ENCODE assay signal across 25 mouse cellular contexts in genomic region chr7:122303988-122304387, GRCm38 (mm10). TPM values are rescaled to one million over a fixed set of nuclear protein-coding genes. Genes with fewer than 3 reads are reported as not detected.
DNase-seq lines count a peak whose midpoint lies in the region; ATAC-seq lines count a peak whose summit lies in the region.
"Had no signal": no experiment of that assay in that cellular context is flagged by ENCODE, and none has a peak within 500 bp of the region (broad histone marks: within the 10 kb centered on the region; RNA-seq: fewer than 3 reads in every experiment).

No protein-coding gene starts in this region.

- H3K4me2 ChIP-seq in hindbrain, embryonic 15.5 days = no peak overlapping the region
- H3K4me2 ChIP-seq in hindbrain, embryonic 12.5 days (replicated peaks) = no peak overlapping the region
- H3K4me2 ChIP-seq: embryonic facial prominence, embryonic 13.5 days; forebrain, embryonic 13.5 days; limb, embryonic 15.5 days; lung, embryonic 15.5 days had no signal

- peak; percentile 34; the same call in 1 of the 2 replicates for ATAC-seq in hindbrain, embryonic 15.5 days (ENCODE audit: low FRiP score, low read depth)
- ATAC-seq in hindbrain, embryonic 12.5 days (ENCODE audit: low FRiP score) = no peak
- ATAC-seq: forebrain, embryonic 13.5 days; inflammation-experienced regulatory T-cells, adult 6 months had no signal

- no peak overlapping the region for H3K4me3 ChIP-seq in hindbrain, embryonic 15.5 days
- no peak overlapping the region for H3K4me3 ChIP-seq in hindbrain, embryonic 12.5 days
- H3K4me3 ChIP-seq: embryonic facial prominence, embryonic 13.5 days; erythroblast, embryonic 14.5 days; forebrain, embryonic 13.5 days; gastrocnemius, adult 2 months; limb, embryonic 15.5 days; lung, embryonic 15.5 days had no signal

- no peaks in the 10 kb centered on the region for H3K9me3 ChIP-seq in hindbrain, embryonic 15.5 days
- no peaks in the 10 kb centered on the region for H3K9me3 ChIP-seq in hindbrain, embryonic 12.5 days (replicated peaks)
- H3K9me3 ChIP-seq: embryonic facial prominence, embryonic 13.5 days; forebrain, embryonic 13.5 days; limb, embryonic 15.5 days; lung, embryonic 15.5 days had no signal

- 51% methylated on average over 3 of the region's 3 CpGs for WGBS in hindbrain, embryonic 15.5 days
- 61% methylated on average over 3 of the region's 3 CpGs for WGBS in hindbrain, embryonic 12.5 days

- no peaks in the 10 kb centered on the region for H3K36me3 ChIP-seq in hindbrain, embryonic 15.5 days
- H3K36me3 ChIP-seq in hindbrain, embryonic 12.5 days = no peaks in the 10 kb centered on the region
- H3K36me3 ChIP-seq: embryonic facial prominence, embryonic 13.5 days; limb, embryonic 15.5 days; lung, embryonic 15.5 days had no signal

- H3K27me3 ChIP-seq in hindbrain, embryonic 15.5 days = no peaks in the 10 kb centered on the region
- no peaks in the 10 kb centered on the region for H3K27me3 ChIP-seq in hindbrain, embryonic 12.5 days
- H3K27me3 ChIP-seq: embryonic facial prominence, embryonic 13.5 days; forebrain, embryonic 13.5 days; limb, embryonic 15.5 days; lung, embryonic 15.5 days had no signal

- peak; percentile 95 for DNase-seq in brain, adult 2 months (ENCODE audit: low read depth, low spot score)
- peak; percentile 84 to 86 for DNase-seq in cerebellum, adult 18-20 months
- peak; percentile 80 to 84 for DNase-seq in cerebellum, postnatal 14 days
- no peak for DNase-seq in kidney, postnatal 10 days
- no peak for DNase-seq in spleen, adult 12 weeks (ENCODE audit: low spot score)
- DNase-seq: adrenal gland, postnatal 10 days; embryo, embryonic 11 days; gastrocnemius, adult 2 months; heart, postnatal 4 days; kidney, adult 18-20 months; kidney, postnatal 14 days; layer of hippocampus, postnatal 36 days; lung, postnatal 36 days; midbrain, embryonic 14.5 days; right cerebral cortex, postnatal 25 days; thymus, postnatal 36 days had no signal

- no peak overlapping the region for H3K9ac ChIP-seq in hindbrain, embryonic 15.5 days
- H3K9ac ChIP-seq in hindbrain, embryonic 12.5 days = no peak overlapping the region
- H3K9ac ChIP-seq: embryonic facial prominence, embryonic 13.5 days; forebrain, embryonic 13.5 days; limb, embryonic 15.5 days; liver, embryonic 14.5 days; lung, embryonic 15.5 days had no signal

- peaks cover 4% of the 10 kb centered on the region for H3K4me1 ChIP-seq in hindbrain, embryonic 15.5 days (replicated peaks)
- no peaks in the 10 kb centered on the region for H3K4me1 ChIP-seq in hindbrain, embryonic 12.5 days
- H3K4me1 ChIP-seq: embryonic facial prominence, embryonic 13.5 days; forebrain, embryonic 13.5 days; limb, embryonic 15.5 days; lung, embryonic 15.5 days had no signal

- no peak overlapping the region for H3K27ac ChIP-seq in hindbrain, embryonic 15.5 days (replicated peaks)
- H3K27ac ChIP-seq in hindbrain, embryonic 12.5 days = no peak overlapping the region
- H3K27ac ChIP-seq: embryonic facial prominence, embryonic 13.5 days; forebrain, embryonic 13.5 days; gastrocnemius, adult 2 months; limb, embryonic 15.5 days; liver, embryonic 14.5 days; lung, embryonic 15.5 days had no signal

RNA-seq across cellular contexts. Expression of gene Prkcb, which starts 15.4 kb away (rescaled TPM):
- 117 and 119 TPM in 2 replicates for polyA plus RNA-seq in hindbrain, embryonic 15.5 days (2015; fragmentation: Nextera tagmentation; extraction: Ambion mirVana)
- 32.5 and 34.1 TPM in 2 replicates for polyA plus RNA-seq in hindbrain, embryonic 12.5 days (2016; fragmentation: Nextera tagmentation; extraction: Ambion mirVana)
- polyA plus RNA-seq: erythroblast, embryonic 14.5 days had no signal

Comparison
In these comparisons a context has a peak if more than half of its experiments do, and no peak if none do; other contexts are left out.
1. DNase-seq: peak in brain, adult 2 months (single experiment), cerebellum, adult 18-20 months (2 of 2) and cerebellum, postnatal 14 days (2 of 2); none in kidney, postnatal 10 days (single experiment) and spleen, adult 12 weeks (single experiment).